Mouse (Mus musculus) neural tube, embryonic 15.5 days (tissue): ENCODE results near the gene Nek4. TPM values are rescaled to one million over a fixed set of nuclear protein-coding genes. Genes with fewer than 3 reads are reported as not detected.

ENCODE experiments used
- ATAC-seq: fragments of 200-750 bp; cut with Nextera tagmentation; 2 replicates; pipeline ENCODE4 v1.8.0; 2017; ENCODE audit warnings: mild to moderate bottlenecking, moderate TSS enrichment, moderate library complexity; ENCODE audit not compliant: low FRiP score
- H3K27ac ChIP-seq: fragments of 300-500 bp; sonication (generic); replicated peaks from 2 replicates; pipeline ENCODE4 v1.5.1; 2015; ENCODE audit warnings: mild to moderate bottlenecking, inconsistent platforms
- H3K27me3 ChIP-seq: fragments of 300-500 bp; sonication (generic); replicated peaks from 2 replicates; pipeline ENCODE4 v1.6.1; 2015; ENCODE audit warnings: inconsistent platforms
- H3K36me3 ChIP-seq: fragments of 300-500 bp; sonication (generic); 2 replicates; pipeline ENCODE4 v1.6.1; 2015; ENCODE audit warnings: inconsistent platforms
- H3K4me1 ChIP-seq: fragments of 300-500 bp; sonication (generic); 2 replicates; pipeline ENCODE4 v1.6.1; 2015; ENCODE audit warnings: inconsistent platforms
- H3K4me2 ChIP-seq: fragments of 300-500 bp; sonication (generic); 2 replicates; pipeline ENCODE4 v1.6.1; 2015; ENCODE audit warnings: inconsistent platforms, mild to moderate bottlenecking, moderate library complexity
- H3K4me3 ChIP-seq: fragments of 300-500 bp; sonication (generic); replicated peaks from 2 replicates; pipeline ENCODE4 v1.5.1; 2015; ENCODE audit warnings: mild to moderate bottlenecking, inconsistent platforms
- H3K9ac ChIP-seq: fragments of 300-500 bp; sonication (generic); replicated peaks from 2 replicates; pipeline ENCODE4 v1.6.1; 2015; ENCODE audit warnings: mild to moderate bottlenecking, inconsistent platforms
- H3K9me3 ChIP-seq: fragments of 300-500 bp; sonication (generic); replicated peaks from 2 replicates; pipeline ENCODE4 v1.6.1; 2016; ENCODE audit warnings: inconsistent platforms
- WGBS: fragments of 180-500 bp; shearing (Covaris S2); methylation state at CpG from one replicate; pipeline ENCODE4 v1.1.7; 2015; ENCODE audit warnings: mixed read lengths; 5-methylcytosine and 5-hydroxymethylcytosine counted together
- polyA plus RNA-seq: library from polyadenylated mRNA; unstranded; fragments of >200 nt; fragmentation: Nextera tagmentation; extraction: Ambion mirVana; gene quantifications from 2 replicates; pipeline ENCODE4 v1.2.1, GENCODE M21; 2015

Gene Nek4
- polyA plus RNA-seq = 15.8 and 16.6 TPM in 2 replicates

GRCm38 (mm10) chr14:30951154-30951825 is at the start of gene Nek4:
Gene Nek4 (plus strand): TSS chr14:30951377.
- ATAC-seq = peak; percentile 99
- Histone ChIP-seq H3K4me1 (peaks cover 14% of the 10 kb centered on the region), H3K4me2 (peak within 1 kb of the TSS; percentile 74), H3K27me3 (0 out of 2 replicates have a peak, but pooled peaks cover 3% of the 10 kb centered on the region), H3K36me3 (no peaks in the 10 kb centered on the region), H3K4me3 (peak within 1 kb of the TSS; percentile 54), H3K9me3 (no peaks in the 10 kb centered on the region), H3K27ac (peak within 1 kb of the TSS; percentile 77), H3K9ac (peak within 1 kb of the TSS; percentile 68)
- under 1% methylated on average over 57 of the region's 57 CpGs for WGBS

- Histone ChIP-seq H3K9ac (no peak overlapping the region), H3K27me3 (no peaks in the 10 kb centered on the region), H3K4me3 (no peak overlapping the region), H3K9me3 (no peaks in the 10 kb centered on the region), H3K27ac (no peak overlapping the region), H3K4me2 (no peak overlapping the region), H3K36me3 (no peaks in the 10 kb centered on the region), H3K4me1 (no peaks in the 10 kb centered on the region)
- ATAC-seq = no peak
- 89% methylated on average over 5 of the region's 5 CpGs for WGBS
These were observed 48.5 kb upstream of the Nek4 start for GRCm38 (mm10) chr14:30902628-30903027.

- Histone ChIP-seq H3K4me1 (no peaks in the 10 kb centered on the region), H3K4me2 (no peak overlapping the region), H3K27me3 (no peaks in the 10 kb centered on the region), H3K27ac (no peak overlapping the region), H3K9me3 (no peaks in the 10 kb centered on the region), H3K9ac (no peak overlapping the region), H3K4me3 (no peak overlapping the region), H3K36me3 (no peaks in the 10 kb centered on the region)
- 75% methylated on average over 3 of the region's 3 CpGs for WGBS
- no peak for ATAC-seq
These were observed 48.1 kb upstream of the Nek4 start for GRCm38 (mm10) chr14:30903036-30903435.

DNA sequence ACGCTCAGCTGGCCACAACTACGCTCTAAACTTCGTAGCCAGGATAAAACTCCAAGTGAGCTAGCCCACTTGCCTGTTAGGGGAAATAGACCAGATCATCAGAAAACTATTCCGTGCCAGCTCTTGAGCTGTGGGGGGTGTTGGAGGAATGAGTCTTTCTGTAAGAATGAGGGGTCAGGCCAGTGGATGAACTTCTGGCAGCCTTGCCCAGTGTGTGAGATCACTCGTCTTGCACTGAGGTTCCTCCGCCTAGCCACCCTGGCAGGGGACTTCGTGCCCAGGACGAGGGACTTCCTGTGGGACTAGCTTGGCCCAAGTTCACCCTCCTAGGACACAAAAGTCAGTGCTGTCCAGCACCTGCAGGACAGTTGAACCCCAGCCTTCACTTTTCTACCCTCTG is 46.9 kb upstream of the Nek4 start:
- Histone ChIP-seq H3K4me1 (no peaks in the 10 kb centered on the region), H3K36me3 (no peaks in the 10 kb centered on the region), H3K9me3 (no peaks in the 10 kb centered on the region), H3K27ac (no peak overlapping the region), H3K27me3 (no peaks in the 10 kb centered on the region), H3K9ac (no peak overlapping the region), H3K4me2 (no peak overlapping the region), H3K4me3 (no peak overlapping the region)
- ATAC-seq = no peak
- WGBS = 85% methylated on average over 8 of the region's 8 CpGs

GRCm38 (mm10) chr14:30906001-30906400 is 45.2 kb upstream of the Nek4 start:
- no peaks in the 10 kb centered on the region for H3K9me3 ChIP-seq
- H3K4me3 ChIP-seq = no peak overlapping the region
- H3K36me3 ChIP-seq = no peaks in the 10 kb centered on the region
- 93% methylated on average over 6 of the region's 6 CpGs for WGBS
- no peaks in the 10 kb centered on the region for H3K27me3 ChIP-seq
- H3K4me2 ChIP-seq = no peak overlapping the region
- ATAC-seq = no peak
- H3K9ac ChIP-seq = no peak overlapping the region
- no peaks in the 10 kb centered on the region for H3K4me1 ChIP-seq
- H3K27ac ChIP-seq = no peak overlapping the region

DNA sequence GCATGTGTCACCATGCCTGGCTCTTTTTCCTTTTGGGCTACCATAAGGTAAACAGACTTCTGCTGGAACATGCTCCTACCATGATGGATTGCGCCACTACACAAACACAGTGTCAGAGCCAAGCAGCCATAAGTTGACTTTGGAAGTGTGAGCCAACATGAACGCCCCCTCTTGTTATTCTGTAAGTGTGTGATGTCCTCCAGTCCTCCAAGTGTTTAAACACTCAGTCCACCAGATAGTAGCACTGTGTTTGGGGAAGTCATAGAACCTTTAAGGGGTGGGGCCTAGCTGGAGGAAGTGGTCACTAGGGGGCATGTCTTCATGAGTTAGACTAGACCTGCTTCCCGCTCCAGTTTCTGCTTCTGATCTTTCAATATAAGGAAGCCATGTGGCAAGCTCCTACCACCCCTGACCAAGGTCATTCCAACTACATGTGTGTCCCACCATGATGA is 43.3 kb upstream of the Nek4 start:
- no peak overlapping the region for H3K9ac ChIP-seq
- H3K36me3 ChIP-seq = no peaks in the 10 kb centered on the region
- no peaks in the 10 kb centered on the region for H3K4me1 ChIP-seq
- no peak overlapping the region for H3K4me3 ChIP-seq
- no peaks in the 10 kb centered on the region for H3K27me3 ChIP-seq
- ATAC-seq = no peak
- no peak overlapping the region for H3K27ac ChIP-seq
- H3K9me3 ChIP-seq = no peaks in the 10 kb centered on the region
- H3K4me2 ChIP-seq = no peak overlapping the region
- 86% methylated on average over 3 of the region's 3 CpGs for WGBS

DNA sequence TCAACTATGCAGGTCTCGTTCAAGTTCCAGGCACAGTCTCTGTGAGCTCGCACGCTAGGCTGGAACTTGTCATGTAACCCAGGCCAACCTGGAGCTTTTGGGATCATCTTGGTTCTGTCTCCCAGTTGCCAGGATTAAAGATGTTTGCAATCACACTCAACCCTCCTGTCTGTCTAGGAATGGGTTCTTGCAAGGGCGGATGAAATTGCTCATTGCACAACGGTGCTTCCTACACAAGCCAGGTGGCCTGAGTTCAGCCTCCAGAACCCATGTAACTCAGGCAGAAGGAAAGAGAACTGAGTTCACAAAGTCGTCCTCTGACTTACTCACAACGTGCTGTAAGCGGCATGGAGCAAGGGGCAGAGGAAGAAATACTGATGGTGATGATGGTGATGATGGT is 40.0 kb upstream of the Nek4 start:
- no peak overlapping the region for H3K4me2 ChIP-seq
- no peaks in the 10 kb centered on the region for H3K36me3 ChIP-seq
- WGBS = 92% methylated on average over 8 of the region's 8 CpGs
- H3K4me3 ChIP-seq = no peak overlapping the region
- no peak overlapping the region for H3K27ac ChIP-seq
- no peak overlapping the region for H3K9ac ChIP-seq
- H3K9me3 ChIP-seq = no peaks in the 10 kb centered on the region
- no peaks in the 10 kb centered on the region for H3K4me1 ChIP-seq
- ATAC-seq = no peak
- H3K27me3 ChIP-seq = no peaks in the 10 kb centered on the region

DNA sequence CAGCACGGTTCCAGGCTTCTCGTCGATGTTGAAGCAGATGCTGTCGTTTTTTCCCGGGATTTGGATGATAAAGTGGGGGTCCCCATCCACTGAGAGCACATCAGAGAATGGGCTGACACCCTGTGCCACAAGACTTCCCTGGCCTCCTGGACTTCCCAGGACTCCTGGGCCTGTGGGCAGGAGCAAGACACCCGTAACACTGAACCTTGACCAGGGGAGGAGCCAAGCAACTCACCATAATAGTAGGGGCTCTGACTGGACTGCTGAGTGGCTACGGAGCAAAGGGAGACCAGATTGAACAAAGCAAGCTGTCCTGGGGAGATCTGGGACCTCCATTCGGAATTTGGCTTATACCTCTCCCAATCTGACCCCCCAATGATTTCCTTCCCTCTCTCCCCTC is 38.5 kb upstream of the Nek4 start:
- Histone ChIP-seq H3K9me3 (no peaks in the 10 kb centered on the region), H3K4me3 (no peak overlapping the region), H3K36me3 (no peaks in the 10 kb centered on the region), H3K4me2 (no peak overlapping the region), H3K9ac (no peak overlapping the region), H3K4me1 (no peaks in the 10 kb centered on the region), H3K27me3 (no peaks in the 10 kb centered on the region), H3K27ac (no peak overlapping the region)
- WGBS = 83% methylated on average over 8 of the region's 8 CpGs
- ATAC-seq = no peak

DNA sequence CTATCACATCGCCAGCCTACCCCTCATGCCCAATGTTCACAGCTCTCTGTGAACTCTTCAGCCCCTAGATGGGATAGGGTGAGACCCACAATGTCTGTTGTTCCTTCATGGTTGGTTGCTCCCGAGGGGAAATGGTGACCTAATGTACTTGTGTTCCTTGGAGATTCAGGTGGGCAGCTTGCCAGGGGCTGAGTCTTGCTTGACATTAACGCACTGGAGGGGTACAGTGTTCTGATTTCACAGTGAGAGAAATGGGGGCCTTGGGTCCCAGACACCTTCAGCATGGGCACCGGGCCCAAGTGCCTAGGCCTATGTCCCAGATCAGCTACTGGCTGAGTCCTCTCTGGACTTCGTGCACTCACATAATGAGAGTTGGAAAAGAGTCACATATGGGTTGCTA is 37.8 kb upstream of the Nek4 start:
- no peaks in the 10 kb centered on the region for H3K27me3 ChIP-seq
- H3K36me3 ChIP-seq = no peaks in the 10 kb centered on the region
- no peaks in the 10 kb centered on the region for H3K9me3 ChIP-seq
- H3K27ac ChIP-seq = no peak overlapping the region
- no peaks in the 10 kb centered on the region for H3K4me1 ChIP-seq
- no peak for ATAC-seq
- no peak overlapping the region for H3K4me2 ChIP-seq
- WGBS = 82% methylated on average over 5 of the region's 5 CpGs
- H3K9ac ChIP-seq = no peak overlapping the region
- H3K4me3 ChIP-seq = no peak overlapping the region

GRCm38 (mm10) chr14:30916516-30916915 is 34.7 kb upstream of the Nek4 start:
- H3K4me3 ChIP-seq = no peak overlapping the region
- H3K9ac ChIP-seq = no peak overlapping the region
- no peak overlapping the region for H3K27ac ChIP-seq
- H3K9me3 ChIP-seq = no peaks in the 10 kb centered on the region
- no peak for ATAC-seq
- WGBS = 93% methylated on average over 1 of the region's 1 CpGs
- no peak overlapping the region for H3K4me2 ChIP-seq
- no peaks in the 10 kb centered on the region for H3K27me3 ChIP-seq
- H3K4me1 ChIP-seq = no peaks in the 10 kb centered on the region
- no peaks in the 10 kb centered on the region for H3K36me3 ChIP-seq

DNA sequence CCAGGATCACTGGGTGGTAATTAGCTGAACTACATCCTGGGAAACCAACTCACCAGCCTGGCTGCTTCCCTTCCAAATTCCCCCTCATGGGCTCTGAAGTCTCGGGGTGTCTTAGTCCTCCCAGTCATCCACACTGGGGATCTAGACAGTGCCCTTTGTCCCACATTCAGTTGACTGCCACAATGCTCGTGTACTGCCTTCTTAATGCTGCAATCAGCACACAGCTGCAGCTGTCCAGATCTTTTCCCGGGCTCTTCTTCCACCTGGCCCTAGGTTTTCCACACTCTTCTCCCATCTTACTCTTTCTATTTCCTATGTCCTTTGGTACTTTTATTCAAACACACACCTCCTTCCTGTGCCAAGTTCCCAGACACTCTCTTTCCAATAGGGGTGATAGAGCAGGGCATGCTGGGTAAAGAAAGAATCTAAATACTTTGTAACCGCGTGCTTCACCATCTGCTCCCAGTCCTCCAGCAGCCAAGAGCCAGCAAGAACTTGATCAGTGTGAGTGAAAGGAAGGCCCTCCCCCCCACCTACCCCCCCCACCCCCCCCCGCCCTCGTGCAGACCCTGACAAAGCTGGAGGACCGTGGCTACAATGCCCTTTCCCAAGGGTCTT is 29.0 kb upstream of the Nek4 start:
- Histone ChIP-seq H3K27me3 (no peaks in the 10 kb centered on the region), H3K36me3 (no peaks in the 10 kb centered on the region), H3K4me2 (no peak overlapping the region), H3K9me3 (no peaks in the 10 kb centered on the region), H3K27ac (no peak overlapping the region), H3K4me1 (no peaks in the 10 kb centered on the region), H3K9ac (no peak overlapping the region), H3K4me3 (no peak overlapping the region)
- ATAC-seq = no peak
- WGBS = 56% methylated on average over 8 of the region's 8 CpGs

DNA sequence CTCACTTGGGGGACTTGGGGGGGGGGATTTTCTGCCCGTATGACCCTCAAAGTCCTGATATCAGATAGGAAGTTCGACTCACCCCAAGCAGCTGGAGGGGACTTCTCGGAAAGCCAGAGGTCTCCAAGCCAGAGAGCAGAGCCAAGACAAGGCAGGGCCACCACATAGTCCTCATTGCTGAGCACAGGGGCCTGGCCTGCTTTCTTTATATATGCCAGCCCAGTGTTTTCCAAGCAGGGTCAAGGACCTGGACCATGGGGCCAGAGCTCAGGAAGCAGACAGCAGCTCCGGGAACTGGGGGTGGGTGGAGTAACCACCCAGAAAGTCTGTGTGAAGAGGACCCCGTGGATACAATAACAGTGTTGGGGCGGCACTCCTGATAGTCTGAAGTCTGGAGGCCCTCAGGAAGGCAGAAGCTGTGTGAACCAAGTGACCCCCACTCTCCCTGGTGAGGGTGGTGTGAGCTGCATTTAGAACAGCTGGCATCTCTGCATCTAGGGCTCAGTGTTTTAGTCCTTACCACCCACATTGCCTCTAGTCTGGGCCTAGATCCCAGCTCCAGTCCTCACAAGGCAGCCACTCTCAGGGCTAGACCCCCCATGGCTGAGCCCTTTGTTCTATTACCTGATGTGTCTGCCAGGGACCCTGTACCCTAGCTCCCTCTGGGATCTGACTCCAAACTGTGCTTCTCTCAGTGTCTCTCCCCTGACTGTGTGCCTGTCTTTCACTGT is 27.6 kb upstream of the Nek4 start, which contains the start of gene Itih3:
TSS of gene Itih3 (minus strand) at position 386 of the 731 bp plus-strand sequence.
- Histone ChIP-seq H3K4me2 (no peak within 1 kb of the TSS), H3K27ac (no peak within 1 kb of the TSS), H3K36me3 (no peaks in the 10 kb centered on the region), H3K27me3 (no peaks in the 10 kb centered on the region), H3K9ac (no peak within 1 kb of the TSS), H3K4me1 (no peaks in the 10 kb centered on the region), H3K9me3 (no peaks in the 10 kb centered on the region), H3K4me3 (no peak within 1 kb of the TSS)
- WGBS = 73% methylated on average over 6 of the region's 6 CpGs
- no peak; the same call in 1 of the 2 replicates for ATAC-seq
